In the genomic region with DNA sequence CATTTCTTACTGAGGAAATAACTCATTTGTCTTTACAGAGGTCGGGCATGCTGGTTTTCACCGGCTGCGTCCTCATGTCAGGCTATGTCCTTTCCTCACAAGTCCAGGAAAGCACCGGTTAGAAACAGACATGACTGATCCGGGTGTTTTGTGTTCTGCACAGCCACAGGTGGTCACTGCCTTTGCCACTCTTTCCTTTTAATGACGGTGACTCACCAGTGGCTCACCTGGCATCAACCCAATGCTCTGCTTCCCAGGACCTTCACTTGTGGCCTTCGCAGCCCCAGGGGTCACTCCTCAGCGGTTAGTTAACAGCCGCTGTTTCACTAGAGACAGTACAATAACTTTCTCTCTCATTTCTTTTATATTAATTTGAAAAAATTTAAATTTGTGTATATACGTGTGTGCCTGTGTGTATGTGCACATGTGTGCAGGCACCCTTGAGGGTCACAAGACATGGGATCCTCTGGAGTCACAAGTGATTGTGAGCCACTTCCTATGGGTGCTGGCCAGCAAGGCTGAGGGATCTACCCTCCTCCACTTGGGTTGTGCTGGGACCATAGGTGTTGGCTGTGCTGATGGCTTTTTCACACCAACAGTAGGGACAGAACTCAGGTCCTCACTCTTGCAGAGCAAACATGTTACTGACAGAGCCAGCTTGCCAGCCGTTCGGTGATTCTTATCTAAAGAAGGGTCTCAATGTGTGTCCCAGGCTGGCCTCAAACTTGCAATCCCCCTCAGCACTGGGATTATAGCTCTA, we compare ENCODE assay signal across 23 mouse cellular contexts. TPM values are rescaled to one million over a fixed set of nuclear protein-coding genes. Genes with fewer than 3 reads are reported as not detected.
DNase-seq lines count a peak whose midpoint lies in the region; ATAC-seq lines count a peak whose summit lies in the region.
"Had no signal": no experiment of that assay in that cellular context is flagged by ENCODE, and none has a peak within 500 bp of the region (broad histone marks: within the 10 kb centered on the region; RNA-seq: fewer than 3 reads in every experiment).

No protein-coding gene starts in this region.

- no peak overlapping the region for H3K9ac ChIP-seq in kidney, embryonic 16.5 days (replicated peaks; ENCODE audit: low read length)
- H3K9ac ChIP-seq: embryonic facial prominence, embryonic 12.5 days; hindbrain, embryonic 15.5 days; kidney, embryonic 15.5 days; liver, embryonic 13.5 days; midbrain, embryonic 13.5 days had no signal

- H3K4me1 ChIP-seq in kidney, embryonic 16.5 days (ENCODE audit: insufficient read depth, low read length) = no peaks in the 10 kb centered on the region
- H3K4me1 ChIP-seq: embryonic facial prominence, embryonic 12.5 days; hindbrain, embryonic 15.5 days; liver, embryonic 13.5 days; megakaryocyte, embryonic 14.5 days; midbrain, embryonic 13.5 days had no signal

- no peaks in the 10 kb centered on the region for H3K9me3 ChIP-seq in kidney, embryonic 16.5 days (ENCODE audit: low read length)
- H3K9me3 ChIP-seq: embryonic facial prominence, embryonic 12.5 days; hindbrain, embryonic 15.5 days; kidney, embryonic 15.5 days; liver, embryonic 13.5 days; megakaryocyte, embryonic 14.5 days; midbrain, embryonic 13.5 days had no signal

- DNase-seq in kidney, adult 9 months = no peak
- peak; percentile 75 for DNase-seq in 416B (ENCODE audit: low read depth)
- peak; percentile 47 to 67 for DNase-seq in adrenal gland, adult 18-20 months (ENCODE audit: low spot score in 2 of 2)
- peak; percentile 85 to 88 for DNase-seq in adrenal gland, postnatal 36 days
- no peak for DNase-seq in left cerebral cortex, postnatal 4 days
- DNase-seq: cerebellum, adult 18-20 months; cerebellum, postnatal 14 days; gastrocnemius, postnatal 36 days; liver, embryonic 13.5 days; lung, adult 2 months; lung, postnatal 36 days had no signal

- no peak for ATAC-seq in kidney, embryonic 16.5 days (ENCODE audit: low FRiP score, low TSS enrichment)
- ATAC-seq in cerebellum, adult (ENCODE audit: insufficient number of reproducible peaks, low FRiP score, low TSS enrichment) = no peak
- ATAC-seq: intestine, embryonic 16.5 days; midbrain, embryonic 13.5 days had no signal

- H3K27ac ChIP-seq in kidney, embryonic 16.5 days (ENCODE audit: low read length) = 0 out of 2 replicates have a peak overlapping the region, but pooled peaks have one; percentile 24
- H3K27ac ChIP-seq: embryonic facial prominence, embryonic 12.5 days; hindbrain, embryonic 15.5 days; kidney, embryonic 15.5 days; layer of hippocampus, adult 2 months; liver, embryonic 13.5 days; midbrain, embryonic 13.5 days; stomach, postnatal 0 days had no signal

- WGBS in kidney, embryonic 16.5 days = 76% methylated on average over 12 of the region's 12 CpGs

- H3K36me3 ChIP-seq in kidney, embryonic 16.5 days (ENCODE audit: insufficient read depth, low read length) = no peaks in the 10 kb centered on the region
- H3K36me3 ChIP-seq: embryonic facial prominence, embryonic 12.5 days; kidney, embryonic 15.5 days; liver, embryonic 13.5 days; midbrain, embryonic 13.5 days had no signal

- no peak overlapping the region for H3K4me3 ChIP-seq in kidney, embryonic 16.5 days (ENCODE audit: low read length)
- H3K4me3 ChIP-seq: embryonic facial prominence, embryonic 12.5 days; hindbrain, embryonic 15.5 days; kidney, embryonic 15.5 days; layer of hippocampus, adult 2 months; liver, embryonic 13.5 days; megakaryocyte, embryonic 14.5 days; midbrain, embryonic 13.5 days had no signal

- no peak overlapping the region for H3K4me2 ChIP-seq in kidney, embryonic 16.5 days (replicated peaks; ENCODE audit: low read depth, low read length)
- H3K4me2 ChIP-seq: embryonic facial prominence, embryonic 12.5 days; hindbrain, embryonic 15.5 days; kidney, embryonic 15.5 days; liver, embryonic 13.5 days; midbrain, embryonic 13.5 days had no signal

- no peaks in the 10 kb centered on the region for H3K27me3 ChIP-seq in kidney, embryonic 16.5 days (ENCODE audit: insufficient read depth, low read length)
- H3K27me3 ChIP-seq: embryonic facial prominence, embryonic 12.5 days; hindbrain, embryonic 15.5 days; kidney, embryonic 15.5 days; liver, embryonic 13.5 days; midbrain, embryonic 13.5 days had no signal

- intact Hi-C loops in left cerebral cortex, postnatal 4 days (cut with DNase I) = no loop called here

RNA-seq across cellular contexts. Expression of gene Rsph10b, which starts 32.9 kb away (rescaled TPM):
- 0.45 and 0.73 TPM in 2 replicates for polyA plus RNA-seq in kidney, embryonic 16.5 days (2015; fragmentation: Nextera tagmentation; extraction: Ambion mirVana)
- 1 to 10 TPM in 1 of 2 experiments, under 1 TPM in 1; 0.74 to 6.5 TPM for total RNA-seq in adrenal gland, adult 18-20 months (2021)
- 1 to 10 TPM; 1.8 to 8.8 TPM for total RNA-seq in adrenal gland, postnatal 36 days (2021)
- total RNA-seq in left cerebral cortex, postnatal 4 days (2021) = 1 to 10 TPM; 4.7 to 6.0 TPM
- total RNA-seq: hematopoietic stem cell, adult 5-6 weeks had no signal

RNA-seq across cellular contexts. Expression of gene Gm42421, which starts 37.8 kb away (rescaled TPM):
- polyA plus RNA-seq in kidney, embryonic 16.5 days (2015; fragmentation: Nextera tagmentation; extraction: Ambion mirVana) = 0.67 TPM in 1 of 2 replicates, not detected in the other
- total RNA-seq in adrenal gland, adult 18-20 months (2021) = not detected
- under 1 TPM in 1 of 2 experiments, not detected in 1; 0.46 TPM for total RNA-seq in adrenal gland, postnatal 36 days (2021)
- 1 to 10 TPM; 1.9 to 2.1 TPM for total RNA-seq in left cerebral cortex, postnatal 4 days (2021)
- total RNA-seq: hematopoietic stem cell, adult 5-6 weeks had no signal
- polyA plus RNA-seq: heart, embryonic 16.5 days; liver, embryonic 13.5 days; lung, adult 2 months; stomach, postnatal 0 days had no signal

RNA-seq across cellular contexts. Expression of gene Ccz1, which starts 48.9 kb away (rescaled TPM):
- polyA plus RNA-seq in kidney, embryonic 16.5 days (2015; fragmentation: Nextera tagmentation; extraction: Ambion mirVana) = 86.7 and 89.2 TPM in 2 replicates
- total RNA-seq in adrenal gland, adult 18-20 months (2021) = 10 to 100 TPM; 43.1 to 51.8 TPM
- total RNA-seq in adrenal gland, postnatal 36 days (2021) = 10 to 100 TPM; 54.1 to 62.9 TPM
- total RNA-seq in left cerebral cortex, postnatal 4 days (2021) = 10 to 100 TPM; 60.2 to 67.6 TPM

RNA-seq across cellular contexts. Expression of gene Pms2, which starts 56.0 kb away (rescaled TPM):
- 26.8 and 31.9 TPM in 2 replicates for polyA plus RNA-seq in kidney, embryonic 16.5 days (2015; fragmentation: Nextera tagmentation; extraction: Ambion mirVana)
- total RNA-seq in adrenal gland, adult 18-20 months (2021) = 1 to 10 TPM; 7.1 to 7.5 TPM
- 1 to 10 TPM; 9.3 to 9.4 TPM for total RNA-seq in adrenal gland, postnatal 36 days (2021)
- total RNA-seq in left cerebral cortex, postnatal 4 days (2021) = 10 to 100 TPM; 17.2 to 23.2 TPM

RNA-seq across cellular contexts. Expression of gene Aimp2, which starts 56.1 kb away (rescaled TPM):
- polyA plus RNA-seq in kidney, embryonic 16.5 days (2015; fragmentation: Nextera tagmentation; extraction: Ambion mirVana) = 103 and 110 TPM in 2 replicates
- 10 to 100 TPM; 31.4 to 35.2 TPM for total RNA-seq in adrenal gland, adult 18-20 months (2021)
- 10 to 100 TPM; 38.3 to 39.0 TPM for total RNA-seq in adrenal gland, postnatal 36 days (2021)
- total RNA-seq in left cerebral cortex, postnatal 4 days (2021) = 10 to 100 TPM; 58.1 to 59.7 TPM

Comparison
In these comparisons a context has a peak if more than half of its experiments do, and no peak if none do; other contexts are left out.
1. DNase-seq: peak in 416B (single experiment), adrenal gland, adult 18-20 months (2 of 2) and adrenal gland, postnatal 36 days (2 of 2); none in kidney, adult 9 months (single experiment) and left cerebral cortex, postnatal 4 days (single experiment).